Mouse (Mus musculus): ENCODE data around the gene Bcam.
A peak's percentile ranks its signal among the peaks of the same experiment; 100 is the strongest.

Gene Bcam

DNA sequence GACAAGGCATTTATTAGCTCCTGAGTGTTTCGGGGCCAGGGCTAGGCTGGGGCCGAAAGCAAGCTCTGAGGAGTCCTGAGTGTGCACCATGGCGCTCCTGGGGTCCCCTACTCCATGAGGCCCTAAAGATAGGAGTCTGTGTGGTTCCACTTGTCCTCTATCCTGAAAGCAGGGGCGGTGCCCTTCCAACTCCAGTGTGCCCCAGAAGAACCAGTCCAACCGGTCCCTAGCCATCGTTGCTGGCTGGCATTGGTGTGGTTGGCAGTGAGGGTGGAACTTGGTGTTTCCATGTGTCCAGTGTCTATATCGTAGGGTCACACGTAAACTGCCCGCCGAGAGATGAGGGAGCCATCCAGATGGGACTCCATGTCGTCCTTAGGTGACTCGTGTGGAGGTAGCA is 46.6 kb downstream of the Bcam start:
- ATAC-seq (ENCODE audit: low TSS enrichment): no peak

GRCm38 (mm10) chr7:19722754-19723195 is 48.0 kb downstream of the Bcam start:
- no peak for ATAC-seq (ENCODE audit: low TSS enrichment)

DNA sequence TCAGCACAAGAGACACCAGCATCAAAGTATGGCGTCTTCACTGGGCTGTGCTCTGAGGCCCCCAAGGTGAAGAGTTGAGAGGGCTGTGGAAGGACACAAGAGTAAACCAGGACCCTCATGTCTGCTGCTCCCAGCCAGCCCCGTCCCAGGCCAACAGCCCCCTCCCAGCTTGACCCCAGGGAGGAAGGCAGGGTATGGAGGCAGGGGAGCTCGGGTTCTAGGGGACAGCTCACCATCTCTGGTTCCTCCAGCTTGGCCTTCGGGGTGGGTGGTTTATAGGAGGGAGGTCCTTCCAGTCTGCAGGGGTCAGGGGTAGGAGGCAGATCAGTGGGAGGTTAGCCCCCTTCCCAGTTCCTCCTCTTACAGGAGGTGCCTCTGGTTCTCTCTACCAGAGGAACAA is 51.6 kb downstream of the Bcam start:
- no peak for ATAC-seq (ENCODE audit: low TSS enrichment)

DNA sequence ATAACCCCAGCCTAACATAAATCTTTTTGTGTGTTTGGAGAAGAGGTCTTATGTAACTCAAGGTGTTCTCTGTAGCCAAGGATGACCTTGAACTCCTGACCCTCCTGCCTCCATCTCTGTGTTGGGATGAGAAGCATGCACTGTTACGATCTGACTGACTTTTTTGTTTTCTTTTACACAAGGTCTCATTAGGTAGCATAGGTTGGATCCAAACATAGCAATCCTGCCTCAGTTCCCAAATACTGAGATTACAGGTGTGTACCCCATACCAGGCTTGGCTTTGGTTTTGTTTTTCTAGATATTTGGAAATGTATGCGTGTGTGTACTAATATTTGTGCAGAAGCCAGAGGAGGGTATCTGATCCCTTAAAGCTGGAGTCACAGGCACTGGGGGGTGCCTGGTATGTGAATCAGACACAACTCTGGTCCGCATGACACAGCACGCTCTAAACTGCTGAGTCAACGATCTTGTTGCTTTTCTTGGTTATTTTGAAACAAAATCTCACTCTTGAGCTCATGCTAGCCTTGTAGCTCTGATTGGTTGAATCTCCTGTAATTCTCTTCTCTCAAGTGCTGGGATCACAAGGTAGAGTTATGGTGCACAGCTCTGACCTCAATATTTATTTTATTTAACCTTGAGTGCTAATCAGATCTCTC is 52.4 kb downstream of the Bcam start:
- no peak for ATAC-seq (ENCODE audit: low TSS enrichment)

DNA sequence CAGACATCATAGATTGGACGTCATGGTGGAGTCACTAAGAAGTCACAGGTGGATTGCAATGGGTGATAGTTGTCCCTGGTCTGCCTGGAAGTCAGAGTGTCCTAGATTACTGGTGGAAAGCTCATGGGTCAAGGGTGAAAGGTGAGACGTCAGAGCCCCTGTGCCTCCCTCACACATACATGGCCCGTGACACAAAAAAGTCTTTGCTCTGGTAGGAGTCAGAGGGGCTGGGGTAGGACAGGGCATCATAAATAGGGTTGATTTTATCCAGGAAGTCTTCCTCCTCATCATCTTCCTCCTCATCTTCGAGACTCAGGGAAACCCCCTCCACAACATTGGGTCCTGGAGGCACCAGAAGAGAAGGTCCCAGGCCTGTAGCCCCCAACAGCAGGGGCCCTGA is 53.5 kb downstream of the Bcam start:
- ATAC-seq (ENCODE audit: low TSS enrichment): no peak

DNA sequence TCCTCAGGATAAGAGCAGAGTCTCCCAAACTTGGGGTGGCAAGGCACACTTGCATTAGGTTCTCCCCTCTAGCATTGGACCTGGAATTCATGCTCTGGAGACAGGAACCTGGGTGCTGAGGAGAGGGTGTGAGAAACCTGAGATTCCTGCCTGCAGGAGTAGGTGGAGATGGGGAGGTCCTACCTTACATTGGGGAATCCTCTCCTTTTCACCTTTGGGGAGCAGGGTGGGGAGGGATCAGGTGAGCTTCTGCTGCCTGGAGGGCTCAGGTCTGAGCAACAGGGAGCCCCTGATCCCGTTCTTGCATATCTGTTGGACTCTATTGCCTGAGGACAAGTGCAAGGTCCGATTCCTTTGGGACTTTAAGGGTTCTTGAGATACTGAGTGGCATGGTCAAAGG is 54.0 kb downstream of the Bcam start:
- no peak for ATAC-seq (ENCODE audit: low TSS enrichment)

GRCm38 (mm10) chr7:19716055-19716682 is 54.6 kb downstream of the Bcam start:
- peak; percentile 49; the same call in 1 of the 2 replicates for ATAC-seq (ENCODE audit: low TSS enrichment)

GRCm38 (mm10) chr7:19715239-19716054 is 55.4 kb downstream of the Bcam start, which contains the start of gene Tomm40:
TSS of gene Tomm40 (minus strand) at chr7:19715438.
- peak; percentile 93 for ATAC-seq (ENCODE audit: low TSS enrichment)

DNA sequence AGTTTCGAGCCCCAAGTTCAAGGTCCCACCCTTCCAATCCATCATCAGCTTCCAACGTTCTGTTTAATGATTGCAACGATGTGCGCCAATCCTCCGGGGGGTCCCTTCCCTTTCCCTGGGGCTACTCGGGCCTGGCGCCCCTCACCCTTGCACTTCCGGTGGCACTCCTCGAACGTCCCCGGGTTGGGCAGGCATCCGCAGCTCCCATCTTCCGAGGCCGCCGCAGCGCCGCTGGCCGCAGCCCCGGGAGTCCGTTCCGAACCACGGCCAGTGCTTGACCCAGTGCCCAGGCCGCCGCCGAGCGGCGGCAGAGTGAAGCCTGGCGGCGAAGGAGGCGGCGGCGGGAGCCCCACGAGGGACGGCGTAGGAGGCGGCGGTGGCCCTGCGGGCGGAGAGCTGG is 56.0 kb downstream of the Bcam start:
- ATAC-seq (ENCODE audit: low TSS enrichment): no peak

DNA sequence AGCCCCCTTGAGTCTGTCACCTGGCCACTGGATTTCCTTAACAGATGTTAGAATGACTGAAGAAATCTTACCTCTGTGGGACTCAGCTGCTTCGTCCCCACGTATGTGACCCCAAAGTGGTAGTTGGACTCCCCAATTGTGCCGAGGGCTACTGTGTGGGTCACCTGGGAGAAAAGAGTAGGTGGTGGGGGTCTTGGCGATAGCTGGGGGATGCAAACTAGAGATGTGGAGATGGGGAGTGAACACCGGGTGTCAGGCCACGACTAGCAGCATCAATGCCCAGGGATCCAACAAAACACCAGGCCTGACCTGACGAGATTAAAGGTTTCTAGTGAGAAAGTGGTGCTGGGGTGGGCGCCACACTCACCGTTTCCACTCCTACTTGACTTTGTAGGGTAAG is 57.2 kb downstream of the Bcam start:
- ATAC-seq (ENCODE audit: low TSS enrichment): no peak

DNA sequence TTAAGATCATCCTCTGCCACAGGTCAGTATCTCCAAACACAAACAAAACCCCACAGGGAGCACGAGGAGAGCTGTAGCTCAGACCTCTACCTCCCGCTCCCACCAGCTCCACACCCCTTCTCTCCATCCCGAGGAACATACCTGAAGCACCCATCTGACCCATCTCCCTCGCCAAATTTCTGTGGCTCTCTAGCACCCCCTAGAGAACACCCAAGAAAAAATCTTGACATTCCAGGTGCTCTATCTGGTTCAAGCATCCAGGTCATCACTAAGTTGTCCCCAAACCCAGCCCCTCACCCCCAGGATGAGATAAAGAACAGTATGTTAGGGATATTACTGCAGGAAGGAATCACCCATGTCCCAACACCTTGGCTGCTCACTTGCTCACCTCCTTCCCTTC is 57.6 kb downstream of the Bcam start:
- ATAC-seq (ENCODE audit: low TSS enrichment): no peak

DNA sequence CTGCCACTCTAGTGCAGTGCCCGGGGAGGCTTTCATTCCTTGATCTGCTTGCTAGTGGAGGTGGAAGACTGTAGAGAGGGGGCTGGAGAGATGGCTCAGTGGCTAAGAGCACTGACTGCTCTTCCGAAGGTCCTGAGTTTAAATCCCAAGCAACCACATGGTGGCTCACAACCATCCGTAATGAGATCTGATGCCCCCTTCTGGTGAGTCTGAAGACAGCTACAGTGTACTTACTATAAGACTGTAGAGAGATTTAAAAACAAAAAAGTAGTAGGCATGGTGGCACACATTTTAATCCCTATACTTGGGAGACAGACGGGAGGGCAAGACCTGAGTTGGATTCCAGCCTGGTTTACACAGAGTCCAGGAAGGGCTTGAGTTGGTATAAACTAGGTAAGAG is 58.4 kb downstream of the Bcam start:
- no peak for ATAC-seq (ENCODE audit: low TSS enrichment)

GRCm38 (mm10) chr7:19710650-19711049 is 60.2 kb downstream of the Bcam start:
- no peak for ATAC-seq (ENCODE audit: low TSS enrichment)
